Mouse (Mus musculus) liver, adult 2 months (tissue): Measurements from ENCODE around the gene Wwox. TPM values are rescaled to one million over a fixed set of nuclear protein-coding genes. Genes with fewer than 3 reads are reported as not detected.

Experiments used
- DNase-seq: peaks from one replicate; pipeline ENCODE4 v3.0.0-alpha.2; 2011; ENCODE audit warnings: low read depth, low spot score; ENCODE audit errors: extremely low read depth
- H3K27ac ChIP-seq: fragments of 200-500 bp; replicated peaks from 2 replicates; pipeline ENCODE4 v1.5.1; 2012; ENCODE audit warnings: low read depth, mild to moderate bottlenecking, control low read depth, inconsistent platforms, low read length; ENCODE audit not compliant: insufficient read depth
- H3K27me3 ChIP-seq: fragments of 200-500 bp; 2 replicates; pipeline ENCODE4 v1.6.1; 2012; ENCODE audit warnings: mild to moderate bottlenecking, moderate library complexity, low read length, inconsistent platforms; ENCODE audit not compliant: control insufficient read depth, insufficient read depth
- H3K36me3 ChIP-seq: fragments of 200-500 bp; 2 replicates; pipeline ENCODE4 v1.6.1; 2012; ENCODE audit warnings: low read length, inconsistent platforms; ENCODE audit not compliant: control insufficient read depth, insufficient read depth
- H3K4me1 ChIP-seq: fragments of 200-500 bp; 2 replicates; pipeline ENCODE4 v1.6.1; 2011; ENCODE audit warnings: low read length; ENCODE audit not compliant: control insufficient read depth, insufficient read depth
- H3K4me3 ChIP-seq: fragments of 200-500 bp; 2 replicates; pipeline ENCODE4 v1.5.1; 2011; ENCODE audit warnings: low read depth, mild to moderate bottlenecking, control low read depth, low read length, moderate library complexity; ENCODE audit not compliant: insufficient read depth
- H3K79me2 ChIP-seq: fragments of 200-500 bp; 2 replicates; pipeline ENCODE4 v1.6.1; 2012; ENCODE audit warnings: inconsistent platforms, mild to moderate bottlenecking, low read length, moderate library complexity; ENCODE audit not compliant: control insufficient read depth, insufficient read depth
- H3K9ac ChIP-seq: fragments of 200-500 bp; 2 replicates; pipeline ENCODE4 v1.6.1; 2012; ENCODE audit warnings: low read depth, mild to moderate bottlenecking, control low read depth, inconsistent platforms, low read length
- CTCF ChIP-seq: fragments of 200-500 bp; IDR thresholded peaks from 2 replicates; pipeline ENCODE4 v1.5.1; 2011; ENCODE audit warnings: low read depth, low read length, control low read depth
- POLR2A ChIP-seq: fragments of 200-500 bp; IDR thresholded peaks from 2 replicates; pipeline ENCODE4 v1.6.1; 2011; ENCODE audit warnings: low read length, control low read depth; ENCODE audit not compliant: insufficient read depth; ENCODE audit errors: extremely low read depth
- WGBS: fragments of 180-500 bp; shearing (Covaris S2); methylation state at CpG from one replicate; pipeline ENCODE4 v1.1.7; 2018; 5-methylcytosine and 5-hydroxymethylcytosine counted together
- polyA plus RNA-seq: library from polyadenylated mRNA; depleted of rRNA; stranded (reverse); fragments of >200 nt; gene quantifications from 2 replicates; pipeline ENCODE4 v1.2.3, GENCODE M21; 2012
- total RNA-seq: library from RNA; depleted of rRNA; stranded (reverse); fragments of >200 nt; gene quantifications from 2 replicates; pipeline ENCODE4 v1.2.3, GENCODE M21; 2014

Gene Wwox
- total and polyA plus RNA-seq, 2 experiments = 7.2 to 10.0 TPM

GRCm38 (mm10) chr8:114671237-114671674 lies 231.8 kb downstream of the Wwox start:
- no peak overlapping the region for H3K27ac ChIP-seq
- no peaks in the 10 kb centered on the region for H3K36me3 ChIP-seq
- no peak overlapping the region for H3K9ac ChIP-seq
- no peak overlapping the region for H3K4me3 ChIP-seq
- H3K4me1 ChIP-seq = peaks cover 12% of the 10 kb centered on the region; the same call in 1 of the 2 replicates
- H3K27me3 ChIP-seq = no peaks in the 10 kb centered on the region
- TF ChIP-seq CTCF (no peak), POLR2A (no peak)
- whole genome bisulfite sequencing = 87% methylated on average over 9 of the region's 9 CpGs
- H3K79me2 ChIP-seq = no peaks in the 10 kb centered on the region
- peak; percentile 11 for DNase-seq

GRCm38 (mm10) chr8:114673416-114673815 lies 234.0 kb downstream of the Wwox start:
- Histone ChIP-seq H3K4me1 (peaks cover 6% of the 10 kb centered on the region; the same call in 1 of the 2 replicates), H3K27me3 (no peaks in the 10 kb centered on the region), H3K9ac (no peak overlapping the region), H3K27ac (no peak overlapping the region), H3K4me3 (no peak overlapping the region), H3K36me3 (no peaks in the 10 kb centered on the region), H3K79me2 (no peaks in the 10 kb centered on the region)
- TF ChIP-seq POLR2A (no peak), CTCF (no peak)
- 100% methylated on average over 3 of the region's 3 CpGs for WGBS
- DNase-seq = no peak

DNA sequence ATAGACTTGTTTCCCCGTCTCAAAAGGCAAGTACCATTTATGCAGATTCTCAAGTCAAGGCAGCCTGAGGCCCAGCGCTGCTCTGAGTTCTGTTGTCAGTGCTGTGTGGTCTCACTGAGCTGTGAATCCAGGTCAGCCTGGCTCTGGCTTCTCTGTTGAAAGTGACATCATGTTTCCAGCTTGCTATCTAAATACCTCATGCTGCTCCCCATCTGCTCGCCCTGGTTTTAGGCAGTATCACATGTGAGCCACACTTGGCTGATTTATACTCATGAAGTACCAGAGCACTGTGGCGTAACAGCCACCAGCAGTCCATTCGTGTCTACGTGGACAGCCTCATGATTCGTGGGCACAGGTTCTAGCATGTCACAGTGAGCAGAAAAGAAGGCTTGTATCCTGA lies 235.7 kb downstream of the Wwox start:
- Histone ChIP-seq H3K36me3 (no peaks in the 10 kb centered on the region), H3K27me3 (no peaks in the 10 kb centered on the region), H3K4me3 (no peak overlapping the region), H3K79me2 (no peaks in the 10 kb centered on the region), H3K27ac (no peak overlapping the region), H3K9ac (no peak overlapping the region), H3K4me1 (peaks cover 8% of the 10 kb centered on the region; the same call in 1 of the 2 replicates)
- TF ChIP-seq CTCF (no peak), POLR2A (no peak)
- 93% methylated on average over 7 of the region's 7 CpGs for WGBS
- no peak for DNase-seq

- Histone ChIP-seq H3K4me3 (no peak overlapping the region), H3K9ac (no peak overlapping the region), H3K4me1 (peaks cover 3% of the 10 kb centered on the region; the same call in 1 of the 2 replicates), H3K27ac (no peak overlapping the region), H3K79me2 (no peaks in the 10 kb centered on the region), H3K36me3 (no peaks in the 10 kb centered on the region), H3K27me3 (no peaks in the 10 kb centered on the region)
- DNase-seq = no peak
- TF ChIP-seq CTCF = no peak
- no peak for TF ChIP-seq POLR2A
- 73% methylated on average over 2 of the region's 2 CpGs for WGBS
Observed at GRCm38 (mm10) chr8:114676918-114677317, 237.5 kb downstream of the Wwox start.

DNA sequence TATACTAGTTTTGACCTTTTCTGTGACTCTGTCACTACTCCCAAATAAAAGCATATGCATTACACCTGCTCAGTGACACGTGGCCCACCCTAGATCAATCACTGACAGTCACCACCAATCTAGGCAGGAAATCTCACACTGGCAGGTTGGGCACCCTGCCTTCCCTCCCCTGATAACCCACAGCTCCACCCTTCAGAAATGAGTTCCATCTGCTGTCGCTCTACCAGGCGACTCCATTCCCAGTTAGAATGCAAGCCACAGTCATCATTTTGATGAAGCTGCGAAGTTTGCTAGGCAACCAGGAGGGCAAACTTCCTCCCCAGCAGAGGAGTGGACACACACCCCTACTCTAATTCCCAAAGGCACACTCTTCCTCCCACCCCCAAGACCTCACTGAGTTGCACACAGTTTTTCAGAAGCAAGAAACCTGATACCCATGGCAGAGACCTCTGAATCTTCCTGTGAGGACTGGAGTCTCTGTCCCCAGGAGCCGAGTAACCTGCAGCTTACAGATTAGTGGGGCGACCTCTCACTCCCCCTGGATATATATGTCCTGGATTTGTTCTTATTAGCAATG lies 238.2 kb downstream of the Wwox start:
- no peaks in the 10 kb centered on the region for H3K79me2 ChIP-seq
- TF ChIP-seq CTCF (no peak), POLR2A (no peak)
- no peaks in the 10 kb centered on the region for H3K27me3 ChIP-seq
- H3K4me1 ChIP-seq = 0 out of 2 replicates have a peak, but pooled peaks cover 1% of the 10 kb centered on the region
- 91% methylated on average over 6 of the region's 6 CpGs for WGBS
- H3K9ac ChIP-seq = no peak overlapping the region
- H3K27ac ChIP-seq = no peak overlapping the region
- DNase-seq = no peak
- H3K36me3 ChIP-seq = no peaks in the 10 kb centered on the region
- H3K4me3 ChIP-seq = no peak overlapping the region

DNA sequence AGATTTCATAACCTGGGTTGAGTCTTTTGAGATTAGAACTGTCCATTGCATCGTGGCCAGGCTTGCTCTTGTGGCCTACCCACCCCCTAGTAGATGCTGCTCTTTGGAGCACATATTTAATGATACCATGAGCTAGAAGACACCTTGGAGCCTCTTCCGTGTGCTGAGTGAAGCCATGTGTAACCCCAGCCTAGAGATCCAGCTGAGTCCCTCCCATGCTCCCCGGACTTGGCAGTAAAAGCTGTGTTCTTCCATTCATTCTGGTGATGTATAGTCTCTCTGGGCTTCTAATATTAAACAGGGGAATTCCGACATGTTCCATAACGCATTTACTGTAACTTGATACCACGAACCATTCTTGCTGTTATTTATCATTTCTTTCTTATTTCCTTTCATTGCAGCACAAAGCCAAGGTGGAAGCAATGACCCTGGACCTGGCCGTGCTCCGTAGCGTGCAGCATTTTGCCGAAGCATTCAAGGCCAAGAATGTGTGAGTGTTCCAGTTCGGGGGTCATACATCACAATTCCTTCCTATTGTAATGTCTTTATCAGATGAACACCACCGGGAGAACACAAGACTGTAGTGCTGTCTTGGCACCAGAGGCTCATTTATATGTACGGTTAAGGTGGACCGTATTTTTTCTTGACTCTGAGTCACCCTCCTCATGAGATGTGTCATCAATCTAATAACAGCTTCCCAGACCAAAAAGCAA lies 240.1 kb downstream of the Wwox start:
- DNase-seq = peak; percentile 24
- Histone ChIP-seq H3K9ac (no peak overlapping the region), H3K27me3 (no peaks in the 10 kb centered on the region), H3K27ac (no peak overlapping the region), H3K4me1 (0 out of 2 replicates have a peak, but pooled peaks cover 1% of the 10 kb centered on the region), H3K36me3 (no peaks in the 10 kb centered on the region), H3K79me2 (no peaks in the 10 kb centered on the region), H3K4me3 (no peak overlapping the region)
- TF ChIP-seq CTCF (no peak), POLR2A (no peak)
- 81% methylated on average over 14 of the region's 14 CpGs for WGBS
